Mouse (Mus musculus): Measurements from ENCODE around the gene Il12rb1. TPM values are rescaled to one million over a fixed set of nuclear protein-coding genes. Genes with fewer than 3 reads are reported as not detected.

The Il12rb1 gene
- polyA plus RNA-seq, 1 experiment from 2014 or later: 0.08 TPM

Small RNA genes lying within 50 kb of the gene (microRNA-seq; reads per million reads assigned to microRNA genes)
- 0.62 reads per million for gene Mir7240

Other genes starting within 250 kb of the Il12rb1 start
- gene Isyna1, start 214.1 kb upstream of the Il12rb1 start, polyA plus RNA-seq (2015; fragmentation: Nextera tagmentation; extraction: Ambion mirVana): 116 and 141 TPM in 2 replicates
- 100 and 121 TPM in 2 replicates for gene Ssbp4, start 199.6 kb upstream of the Il12rb1 start, polyA plus RNA-seq (2015; fragmentation: Nextera tagmentation; extraction: Ambion mirVana)
- gene Lrrc25, start 192.3 kb upstream of the Il12rb1 start, polyA plus RNA-seq (2015; fragmentation: Nextera tagmentation; extraction: Ambion mirVana): 0.61 and 1.1 TPM in 2 replicates
- gene Gdf15, start 176.0 kb upstream of the Il12rb1 start, polyA plus RNA-seq (2015; fragmentation: Nextera tagmentation; extraction: Ambion mirVana): 0.20 TPM in 1 of 2 replicates, not detected in the other
- 60.3 and 65.7 TPM in 2 replicates for gene Pgpep1, start 148.1 kb upstream of the Il12rb1 start, polyA plus RNA-seq (2015; fragmentation: Nextera tagmentation; extraction: Ambion mirVana)
- 166 and 168 TPM in 2 replicates for gene Lsm4, start 135.2 kb upstream of the Il12rb1 start, polyA plus RNA-seq (2015; fragmentation: Nextera tagmentation; extraction: Ambion mirVana)
- gene Jund, start 109.5 kb upstream of the Il12rb1 start, polyA plus RNA-seq (2015; fragmentation: Nextera tagmentation; extraction: Ambion mirVana): 54.6 and 57.7 TPM in 2 replicates
- 0.11 and 0.14 TPM in 2 replicates for gene Iqcn, start 105.0 kb upstream of the Il12rb1 start, polyA plus RNA-seq (2015; fragmentation: Nextera tagmentation; extraction: Ambion mirVana)
- not detected in 2 replicates for gene Gm3336, start 89.9 kb upstream of the Il12rb1 start, polyA plus RNA-seq (2015; fragmentation: Nextera tagmentation; extraction: Ambion mirVana)
- gene Pde4c, start 84.7 kb upstream of the Il12rb1 start, polyA plus RNA-seq (2015; fragmentation: Nextera tagmentation; extraction: Ambion mirVana): 0.12 and 0.54 TPM in 2 replicates
- 350 and 395 TPM in 2 replicates for gene Rab3a, start 53.8 kb upstream of the Il12rb1 start, polyA plus RNA-seq (2015; fragmentation: Nextera tagmentation; extraction: Ambion mirVana)
- 49.3 and 49.8 TPM in 2 replicates for gene Mpv17l2, start 47.5 kb upstream of the Il12rb1 start, polyA plus RNA-seq (2015; fragmentation: Nextera tagmentation; extraction: Ambion mirVana)
- gene Pik3r2, start 31.7 kb upstream of the Il12rb1 start, polyA plus RNA-seq (2015; fragmentation: Nextera tagmentation; extraction: Ambion mirVana): 145 and 149 TPM in 2 replicates
- 22.5 and 30.8 TPM in 2 replicates for gene Mast3, start 3.4 kb upstream of the Il12rb1 start, polyA plus RNA-seq (2015; fragmentation: Nextera tagmentation; extraction: Ambion mirVana)
- 7.4 and 8.3 TPM in 2 replicates for gene Arrdc2, start 31.3 kb downstream of the Il12rb1 start, polyA plus RNA-seq (2015; fragmentation: Nextera tagmentation; extraction: Ambion mirVana)
- gene Kcnn1, start 54.8 kb downstream of the Il12rb1 start, polyA plus RNA-seq (2015; fragmentation: Nextera tagmentation; extraction: Ambion mirVana): 11.2 and 13.4 TPM in 2 replicates
- gene Ccdc124, start 65.5 kb downstream of the Il12rb1 start, polyA plus RNA-seq (2015; fragmentation: Nextera tagmentation; extraction: Ambion mirVana): 152 and 167 TPM in 2 replicates
- 1.6 and 1.9 TPM in 2 replicates for gene Slc5a5, start 84.3 kb downstream of the Il12rb1 start, polyA plus RNA-seq (2015; fragmentation: Nextera tagmentation; extraction: Ambion mirVana)
- 2,480 and 2,641 TPM in 2 replicates for gene Rpl18a, start 89.0 kb downstream of the Il12rb1 start, polyA plus RNA-seq (2015; fragmentation: Nextera tagmentation; extraction: Ambion mirVana)
- 63.5 and 67.7 TPM in 2 replicates for gene Map1s, start 97.5 kb downstream of the Il12rb1 start, polyA plus RNA-seq (2015; fragmentation: Nextera tagmentation; extraction: Ambion mirVana)

Data from forebrain, embryonic 16.5 days (tissue).